Comparison of ENCODE assay signal across 9 mouse cellular contexts in genomic region chr9:31688398-31688705, GRCm38 (mm10).
DNase-seq lines count a peak whose midpoint lies in the region; ATAC-seq lines count a peak whose summit lies in the region.
"Had no signal": no experiment of that assay in that cellular context is flagged by ENCODE, and none has a peak within 500 bp of the region (broad histone marks: within the 10 kb centered on the region; RNA-seq: fewer than 3 reads in every experiment).

No protein-coding gene starts in this region.

- peaks cover 26% of the 10 kb centered on the region for H3K4me1 ChIP-seq in kidney, embryonic 14.5 days (ENCODE audit: control insufficient read depth, insufficient read depth, low read length)
- peaks cover 20% of the 10 kb centered on the region for H3K4me1 ChIP-seq in embryonic facial prominence, embryonic 14.5 days (ENCODE audit: control insufficient read depth, insufficient read depth, low read length)
- H3K4me1 ChIP-seq in intestine, embryonic 15.5 days (replicated peaks) = peaks cover 8% of the 10 kb centered on the region; the same call in 1 of the 2 replicates
- peaks cover 26% of the 10 kb centered on the region for H3K4me1 ChIP-seq in neural tube, embryonic 13.5 days (replicated peaks)

- 0% methylated on average over 3 of the region's 3 CpGs for WGBS in kidney, embryonic 14.5 days
- 0% methylated on average over 3 of the region's 3 CpGs for WGBS in embryonic facial prominence, embryonic 14.5 days
- WGBS in intestine, embryonic 15.5 days = under 1% methylated on average over 3 of the region's 3 CpGs
- 0% methylated on average over 3 of the region's 3 CpGs for WGBS in neural tube, embryonic 13.5 days

- ATAC-seq in kidney, embryonic 14.5 days (ENCODE audit: low FRiP score, low TSS enrichment) = no peak
- no peak for ATAC-seq in embryonic facial prominence, embryonic 14.5 days (ENCODE audit: low read depth)
- no peak; the same call in 1 of the 2 replicates for ATAC-seq in intestine, embryonic 15.5 days
- no peak for ATAC-seq in neural tube, embryonic 13.5 days (ENCODE audit: low read depth)

- H3K27me3 ChIP-seq in kidney, embryonic 14.5 days (ENCODE audit: control insufficient read depth, insufficient read depth, low read length) = no peaks in the 10 kb centered on the region
- H3K27me3 ChIP-seq in embryonic facial prominence, embryonic 14.5 days (replicated peaks; ENCODE audit: control insufficient read depth, insufficient read depth, low read length) = peaks cover 6% of the 10 kb centered on the region; the same call in 1 of the 2 replicates
- H3K27me3 ChIP-seq in intestine, embryonic 15.5 days (replicated peaks) = no peaks in the 10 kb centered on the region
- H3K27me3 ChIP-seq in neural tube, embryonic 13.5 days = peaks cover 12% of the 10 kb centered on the region

- no peaks in the 10 kb centered on the region for H3K36me3 ChIP-seq in kidney, embryonic 14.5 days (ENCODE audit: control insufficient read depth, insufficient read depth, low read length)
- H3K36me3 ChIP-seq in embryonic facial prominence, embryonic 14.5 days (ENCODE audit: control insufficient read depth, insufficient read depth, low read length) = no peaks in the 10 kb centered on the region
- H3K36me3 ChIP-seq in intestine, embryonic 15.5 days = no peaks in the 10 kb centered on the region
- H3K36me3 ChIP-seq in neural tube, embryonic 13.5 days = no peaks in the 10 kb centered on the region
- H3K36me3 ChIP-seq: G1E had no signal

- no peak overlapping the region for H3K9ac ChIP-seq in kidney, embryonic 14.5 days (ENCODE audit: low read depth, low read length)
- H3K9ac ChIP-seq in embryonic facial prominence, embryonic 14.5 days (ENCODE audit: low read depth, low read length) = peak overlapping the region; percentile 28; the same call in 1 of the 2 replicates
- H3K9ac ChIP-seq in intestine, embryonic 15.5 days = no peak overlapping the region
- no peak overlapping the region for H3K9ac ChIP-seq in neural tube, embryonic 13.5 days

- peak overlapping the region; percentile 3; the same call in 1 of the 2 replicates for H3K4me3 ChIP-seq in kidney, embryonic 14.5 days (ENCODE audit: low read length)
- 0 out of 2 replicates have a peak overlapping the region, but pooled peaks have one; percentile 14 for H3K4me3 ChIP-seq in embryonic facial prominence, embryonic 14.5 days (ENCODE audit: low read depth, low read length)
- H3K4me3 ChIP-seq in intestine, embryonic 15.5 days (replicated peaks) = peak overlapping the region; percentile 15
- peak overlapping the region; percentile 20 for H3K4me3 ChIP-seq in neural tube, embryonic 13.5 days

- DNase-seq in kidney, adult 8-10 months = no peak
- no peak for DNase-seq in embryonic facial prominence, embryonic 14.5 days (ENCODE audit: low spot score)
- no peak for DNase-seq in natural killer cell, adult 2 months (ENCODE audit: low spot score in 2 of 2)
- no peak for DNase-seq in urinary bladder, postnatal 10 days (ENCODE audit: low spot score)
- no peak for DNase-seq in thymus, postnatal 25 days

- H3K27ac ChIP-seq in kidney, embryonic 14.5 days (ENCODE audit: low read depth, low read length) = peak overlapping the region; percentile 45; the same call in 1 of the 2 replicates
- no peak overlapping the region for H3K27ac ChIP-seq in embryonic facial prominence, embryonic 14.5 days (replicated peaks; ENCODE audit: low read depth, low read length)
- H3K27ac ChIP-seq in intestine, embryonic 15.5 days = no peak overlapping the region
- H3K27ac ChIP-seq in neural tube, embryonic 13.5 days (replicated peaks) = no peak overlapping the region

- peak overlapping the region; percentile 24 for H3K4me2 ChIP-seq in kidney, embryonic 14.5 days (replicated peaks; ENCODE audit: low read depth, low read length)
- H3K4me2 ChIP-seq in embryonic facial prominence, embryonic 14.5 days (ENCODE audit: low read depth, low read length) = peak overlapping the region; percentile 52
- H3K4me2 ChIP-seq in intestine, embryonic 15.5 days (replicated peaks) = peak overlapping the region; percentile 61
- H3K4me2 ChIP-seq in neural tube, embryonic 13.5 days = peak overlapping the region; percentile 52

- no peaks in the 10 kb centered on the region for H3K9me3 ChIP-seq in kidney, embryonic 14.5 days (ENCODE audit: control insufficient read depth, low read length)
- H3K9me3 ChIP-seq in embryonic facial prominence, embryonic 14.5 days (ENCODE audit: control insufficient read depth, low read length) = no peaks in the 10 kb centered on the region
- H3K9me3 ChIP-seq in intestine, embryonic 15.5 days = no peaks in the 10 kb centered on the region
- no peaks in the 10 kb centered on the region for H3K9me3 ChIP-seq in neural tube, embryonic 13.5 days
